Mouse (Mus musculus): ENCODE data around the gene Thbs3.

Gene Thbs3

GRCm38 (mm10) chr3:89259076-89259475 is 44.1 kb downstream of the Thbs3 start, which contains the start of gene Dpm3:
TSS of gene Dpm3 (plus strand) at chr3:89259358.
- DNase-seq, result no peak

- DNase-seq, result no peak
These were observed 45.2 kb downstream of the Thbs3 start for GRCm38 (mm10) chr3:89260211-89260610.

- DNase-seq, result no peak
These were observed 47.4 kb downstream of the Thbs3 start for GRCm38 (mm10) chr3:89262417-89262816.

DNA sequence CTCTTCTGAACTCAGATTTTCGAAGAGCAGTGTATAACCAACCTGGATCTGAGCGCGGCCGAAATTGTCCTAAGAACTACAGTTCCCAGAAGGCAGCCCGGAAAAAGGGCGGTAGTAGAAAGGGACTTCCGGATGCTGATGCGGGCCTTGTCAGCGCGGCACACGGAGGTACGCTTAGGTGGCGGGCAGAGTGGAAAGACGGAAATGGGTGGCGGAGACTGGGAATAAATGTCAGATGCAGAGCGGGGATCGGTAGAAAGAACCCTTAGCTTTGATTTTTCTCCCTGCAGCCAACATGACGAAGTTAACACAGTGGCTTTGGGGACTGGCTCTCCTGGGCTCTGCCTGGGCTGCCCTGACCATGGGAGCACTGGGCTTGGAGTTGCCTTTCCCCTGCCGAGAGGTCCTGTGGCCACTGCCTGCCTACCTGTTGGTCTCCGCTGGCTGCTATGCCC is 51.5 kb downstream of the Thbs3 start:
- DNase-seq, result peak; percentile 80 to 81

GRCm38 (mm10) chr3:89268916-89269315 is 53.9 kb downstream of the Thbs3 start:
- DNase-seq, result no peak

DNA sequence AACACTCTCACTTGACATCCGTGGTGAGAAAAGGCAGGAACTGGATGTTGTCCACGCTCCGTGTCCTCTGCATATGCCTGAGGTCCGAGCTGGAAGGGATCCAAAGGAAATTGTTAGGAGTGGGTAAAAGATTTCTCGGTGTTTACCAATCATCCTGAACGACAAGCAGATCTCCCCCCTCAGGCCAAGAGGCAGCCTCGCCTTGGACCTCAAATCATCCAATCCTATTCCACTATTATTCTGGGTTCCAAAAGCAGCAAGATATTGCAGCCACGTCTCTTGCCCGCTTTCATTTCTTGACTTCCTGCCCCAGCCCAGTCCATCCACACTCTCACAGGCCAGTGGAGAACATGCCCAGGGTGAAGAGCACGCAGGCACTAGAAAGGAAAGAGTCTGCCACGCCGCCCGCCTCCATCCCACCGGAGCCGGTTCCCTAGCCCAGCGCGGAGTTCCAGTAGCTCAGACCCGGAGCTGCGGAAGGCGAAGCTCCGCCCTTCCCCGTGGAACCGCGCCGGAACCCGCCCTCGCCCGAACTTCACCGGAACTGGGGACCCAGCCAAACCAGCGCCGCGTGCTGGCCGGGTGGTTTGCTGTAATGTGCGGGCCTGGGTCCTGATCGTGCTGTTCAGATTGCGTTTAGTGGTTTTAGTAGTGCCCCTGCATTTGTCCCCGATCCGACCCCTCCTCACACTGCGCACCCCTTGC is 55.2 kb downstream of the Thbs3 start, which contains the start of gene Slc50a1:
Gene Slc50a1 (minus strand): TSS at position 520 of the 705 bp plus-strand sequence.
- DNase-seq, result peak; percentile 80 to 83

GRCm38 (mm10) chr3:89270891-89271290 is 55.9 kb downstream of the Thbs3 start:
- peak in 1 of 2 experiments; percentile 36 for DNase-seq

- peak; percentile 53 for DNase-seq
These were observed 56.8 kb downstream of the Thbs3 start for GRCm38 (mm10) chr3:89271760-89272159.

DNA sequence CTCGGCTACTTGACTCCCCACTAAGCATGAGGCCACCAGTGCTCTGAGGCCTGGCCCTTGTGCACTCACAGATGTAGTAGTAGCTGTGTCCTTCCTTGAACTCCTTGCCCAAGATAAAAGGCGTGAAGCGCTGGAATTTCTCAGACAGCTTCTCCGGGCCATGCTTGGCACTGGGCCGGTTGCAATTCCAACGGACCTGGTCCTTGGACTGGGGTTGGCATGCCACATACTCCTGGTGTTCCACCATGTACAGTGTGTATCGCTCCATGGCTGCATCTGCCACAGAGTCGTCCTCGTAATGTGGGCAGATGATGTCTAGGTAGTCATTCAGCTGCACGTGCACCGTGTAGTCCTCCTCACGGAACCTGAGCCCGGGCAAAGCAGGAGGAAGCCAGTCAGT is 61.1 kb downstream of the Thbs3 start:
- peak in 1 of 2 experiments; percentile 48 for DNase-seq
